19 mouse cellular contexts compared by ENCODE assay signal in the genomic region with DNA sequence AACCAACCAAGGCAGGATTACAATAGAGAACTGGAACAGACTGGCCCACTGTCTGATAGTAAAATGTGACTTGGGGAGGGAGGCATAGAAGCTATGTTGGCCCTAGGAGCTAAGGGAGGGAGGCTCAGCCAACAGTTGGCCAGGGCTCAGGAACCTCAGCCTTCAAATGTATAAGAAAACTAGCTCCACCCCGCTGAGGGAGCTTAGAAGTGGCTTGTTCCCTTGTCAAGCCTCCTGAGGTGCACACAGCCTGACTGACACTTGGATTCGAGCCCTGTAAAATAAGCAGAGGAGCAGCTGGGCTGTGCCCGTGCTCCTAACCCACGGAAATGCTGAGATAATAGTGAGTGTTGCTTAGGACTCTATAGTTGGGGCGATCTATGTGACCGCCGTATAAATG.
DNase-seq lines count a peak whose midpoint lies in the region; ATAC-seq lines count a peak whose summit lies in the region.
"Had no signal": no experiment of that assay in that cellular context is flagged by ENCODE, and none has a peak within 500 bp of the region (broad histone marks: within the 10 kb centered on the region; RNA-seq: fewer than 3 reads in every experiment).

No protein-coding gene starts in this region.

- peak overlapping the region; percentile 31; the same call in 1 of the 2 replicates for H3K27ac ChIP-seq in heart, embryonic 10.5 days
- no peak overlapping the region for H3K27ac ChIP-seq in midbrain, embryonic 13.5 days
- H3K27ac ChIP-seq in midbrain, embryonic 10.5 days (replicated peaks) = no peak overlapping the region
- H3K27ac ChIP-seq in hindbrain, embryonic 14.5 days = no peak overlapping the region
- H3K27ac ChIP-seq: heart, embryonic 15.5 days; left cerebral cortex, adult 2 months; macrophage had no signal

- 0 out of 2 replicates have a peak, but pooled peaks have one; percentile 55 for ATAC-seq in midbrain, embryonic 13.5 days
- peak; percentile 48; the same call in 1 of the 2 replicates for ATAC-seq in hindbrain, embryonic 14.5 days (ENCODE audit: low FRiP score)
- ATAC-seq: intestine, postnatal 0 days; Patski had no signal

- no peak overlapping the region for H3K4me3 ChIP-seq in heart, embryonic 10.5 days
- H3K4me3 ChIP-seq in midbrain, embryonic 13.5 days (replicated peaks) = no peak overlapping the region
- H3K4me3 ChIP-seq in midbrain, embryonic 10.5 days = no peak overlapping the region
- H3K4me3 ChIP-seq in hindbrain, embryonic 14.5 days (replicated peaks; ENCODE audit: low read length) = no peak overlapping the region
- H3K4me3 ChIP-seq: erythroblast, embryonic 14.5 days; heart, embryonic 15.5 days; left cerebral cortex, adult 2 months; myocyte had no signal

- no peak overlapping the region for H3K9ac ChIP-seq in midbrain, embryonic 13.5 days (replicated peaks)
- no peak overlapping the region for H3K9ac ChIP-seq in hindbrain, embryonic 14.5 days
- H3K9ac ChIP-seq: heart, embryonic 15.5 days had no signal

- H3K4me1 ChIP-seq in heart, embryonic 10.5 days = peaks cover 36% of the 10 kb centered on the region
- peaks cover 15% of the 10 kb centered on the region; the same call in 1 of the 2 replicates for H3K4me1 ChIP-seq in midbrain, embryonic 13.5 days (replicated peaks)
- peaks cover 31% of the 10 kb centered on the region for H3K4me1 ChIP-seq in midbrain, embryonic 10.5 days
- H3K4me1 ChIP-seq in hindbrain, embryonic 14.5 days (replicated peaks; ENCODE audit: control insufficient read depth, insufficient read depth, low read length) = 0 out of 2 replicates have a peak, but pooled peaks cover 16% of the 10 kb centered on the region

- H3K36me3 ChIP-seq in heart, embryonic 10.5 days = no peaks in the 10 kb centered on the region
- H3K36me3 ChIP-seq in midbrain, embryonic 13.5 days = no peaks in the 10 kb centered on the region
- no peaks in the 10 kb centered on the region for H3K36me3 ChIP-seq in midbrain, embryonic 10.5 days
- H3K36me3 ChIP-seq in hindbrain, embryonic 14.5 days (replicated peaks; ENCODE audit: control insufficient read depth, insufficient read depth) = no peaks in the 10 kb centered on the region
- H3K36me3 ChIP-seq: heart, embryonic 15.5 days had no signal

- H3K27me3 ChIP-seq in heart, embryonic 10.5 days (ENCODE audit: insufficient read depth, poor library complexity, severe bottlenecking) = no peaks in the 10 kb centered on the region
- H3K27me3 ChIP-seq in midbrain, embryonic 13.5 days = no peaks in the 10 kb centered on the region
- H3K27me3 ChIP-seq in midbrain, embryonic 10.5 days (ENCODE audit: low read depth, poor library complexity, severe bottlenecking) = no peaks in the 10 kb centered on the region
- H3K27me3 ChIP-seq in hindbrain, embryonic 14.5 days (ENCODE audit: control insufficient read depth, insufficient read depth, low read length) = no peaks in the 10 kb centered on the region
- H3K27me3 ChIP-seq: heart, embryonic 15.5 days; Patski had no signal

- no peak overlapping the region for H3K4me2 ChIP-seq in midbrain, embryonic 13.5 days (replicated peaks)
- no peak overlapping the region for H3K4me2 ChIP-seq in hindbrain, embryonic 14.5 days (replicated peaks)
- H3K4me2 ChIP-seq: heart, embryonic 15.5 days had no signal

- DNase-seq in heart, embryonic 10.5 days (ENCODE audit: low spot score) = no peak
- DNase-seq in heart, adult 9 months (ENCODE audit: low spot score in 2 of 2) = no peak
- DNase-seq in midbrain, embryonic 10.5 days (ENCODE audit: low spot score) = no peak
- DNase-seq in hindbrain, embryonic 14.5 days (ENCODE audit: low spot score) = peak; percentile 52
- no peak for DNase-seq in layer of hippocampus, adult 8-10 months (ENCODE audit: low spot score in 2 of 2)
- DNase-seq in embryo, embryonic 10 days (ENCODE audit: low spot score) = no peak
- DNase-seq: adrenal gland, adult 8-10 months; cerebellum, postnatal 36 days; kidney, postnatal 14 days; liver; thymus, postnatal 36 days had no signal

- WGBS in heart, embryonic 10.5 days = 51% methylated on average over 7 of the region's 7 CpGs
- 44% methylated on average over 7 of the region's 7 CpGs for WGBS in midbrain, embryonic 13.5 days
- 51% methylated on average over 7 of the region's 7 CpGs for WGBS in midbrain, embryonic 10.5 days
- WGBS in hindbrain, embryonic 14.5 days = 37% methylated on average over 7 of the region's 7 CpGs

- no peaks in the 10 kb centered on the region for H3K9me3 ChIP-seq in heart, embryonic 10.5 days
- H3K9me3 ChIP-seq in midbrain, embryonic 13.5 days = no peaks in the 10 kb centered on the region
- no peaks in the 10 kb centered on the region for H3K9me3 ChIP-seq in midbrain, embryonic 10.5 days (replicated peaks)
- H3K9me3 ChIP-seq in hindbrain, embryonic 14.5 days (ENCODE audit: control insufficient read depth, low read length) = no peaks in the 10 kb centered on the region
- H3K9me3 ChIP-seq: heart, embryonic 15.5 days had no signal
